Mouse (Mus musculus) lung, adult 2 months (tissue): ENCODE data around the gene A630076J17Rik.

ENCODE experiments used
- CTCF ChIP-seq: fragments of 200-500 bp; IDR thresholded peaks from 2 replicates; pipeline ENCODE4 v1.5.1; 2011; ENCODE audit warnings: mild to moderate bottlenecking, low read length, control low read depth; ENCODE audit not compliant: insufficient read depth
- POLR2A ChIP-seq: fragments of 200-500 bp; IDR thresholded peaks from 2 replicates; pipeline ENCODE4 v1.6.1; 2011; ENCODE audit warnings: low read depth, mild to moderate bottlenecking, control low read depth, low read length, borderline replicate concordance; ENCODE audit errors: extremely low read depth

DNA sequence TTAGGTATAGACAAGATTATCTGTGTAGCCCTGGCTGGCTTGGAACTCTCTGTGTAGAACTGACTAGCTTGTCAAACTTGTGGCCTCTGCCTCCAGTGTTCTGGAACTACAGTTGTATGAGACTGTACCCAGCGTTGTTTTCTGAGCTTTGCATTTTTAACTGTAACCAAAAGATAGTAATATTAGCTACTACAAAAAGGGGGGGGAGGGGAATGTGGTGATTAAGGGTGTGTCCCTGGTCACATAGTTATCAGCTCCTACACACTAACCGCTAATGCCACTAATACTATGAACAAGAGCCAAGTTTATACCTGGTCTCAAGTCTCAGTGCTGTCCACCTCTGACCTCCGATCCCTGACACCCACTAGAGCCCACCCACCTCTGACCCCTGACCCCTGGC lies 42.0 kb downstream of the A630076J17Rik start:
- TF ChIP-seq CTCF (no peak), POLR2A (no peak)
